Mouse (Mus musculus): ENCODE data around the gene Pald1. TPM values are rescaled to one million over a fixed set of nuclear protein-coding genes. Genes with fewer than 3 reads are reported as not detected.

Pald1 gene
- polyA plus RNA-seq, 1 experiment from 2014 or later = 19.6 TPM

- Histone ChIP-seq H3K4me2 (ENCODE audit: low read length) (no peak overlapping the region), H3K36me3 (ENCODE audit: control insufficient read depth, insufficient read depth, low read length) (no peaks in the 10 kb centered on the region), H3K27me3 (replicated peaks; ENCODE audit: control insufficient read depth, insufficient read depth, low read length) (peaks cover 44% of the 10 kb centered on the region), H3K9ac (ENCODE audit: low read length) (no peak overlapping the region), H3K4me1 (replicated peaks; ENCODE audit: control insufficient read depth, insufficient read depth, low read length) (peaks cover 9% of the 10 kb centered on the region; the same call in 1 of the 2 replicates), H3K4me3 (ENCODE audit: low read depth, low read length) (no peak overlapping the region), H3K27ac (ENCODE audit: low read depth) (no peak overlapping the region), H3K9me3 (ENCODE audit: control insufficient read depth, low read length) (no peaks in the 10 kb centered on the region)
- ATAC-seq (replicated peaks; ENCODE audit: low FRiP score, low TSS enrichment, low read depth) = no peak
- WGBS = 69% methylated on average over 3 of the region's 3 CpGs
- DNase-seq (ENCODE audit: low spot score) = no peak
Observed at GRCm38 (mm10) chr10:61415240-61415639, 31.9 kb upstream of the Pald1 start.

- H3K9me3 ChIP-seq (ENCODE audit: control insufficient read depth, low read length) = no peaks in the 10 kb centered on the region
- 18% methylated on average over 21 of the region's 21 CpGs for WGBS
- ATAC-seq (replicated peaks; ENCODE audit: low FRiP score, low TSS enrichment, low read depth) (no peak), DNase-seq (ENCODE audit: low spot score) (no peak)
- no peak overlapping the region for H3K27ac ChIP-seq (ENCODE audit: low read depth)
- H3K4me3 ChIP-seq (ENCODE audit: low read depth, low read length) = no peak overlapping the region
- no peak overlapping the region for H3K9ac ChIP-seq (ENCODE audit: low read length)
- H3K4me2 ChIP-seq (ENCODE audit: low read length) = no peak overlapping the region
- H3K4me1 ChIP-seq (replicated peaks; ENCODE audit: control insufficient read depth, insufficient read depth, low read length) = 0 out of 2 replicates have a peak, but pooled peaks cover 4% of the 10 kb centered on the region
- H3K36me3 ChIP-seq (ENCODE audit: control insufficient read depth, insufficient read depth, low read length) = no peaks in the 10 kb centered on the region
- H3K27me3 ChIP-seq (replicated peaks; ENCODE audit: control insufficient read depth, insufficient read depth, low read length) = peaks cover 23% of the 10 kb centered on the region
Observed at GRCm38 (mm10) chr10:61412910-61413625, 29.7 kb upstream of the Pald1 start.

- no peak for ATAC-seq (replicated peaks; ENCODE audit: low FRiP score, low TSS enrichment, low read depth)
- DNase-seq (ENCODE audit: low spot score) = no peak
- Histone ChIP-seq H3K27me3 (replicated peaks; ENCODE audit: control insufficient read depth, insufficient read depth, low read length) (peaks cover 2% of the 10 kb centered on the region; the same call in 1 of the 2 replicates), H3K9me3 (ENCODE audit: control insufficient read depth, low read length) (no peaks in the 10 kb centered on the region), H3K27ac (ENCODE audit: low read depth) (no peak overlapping the region), H3K36me3 (ENCODE audit: control insufficient read depth, insufficient read depth, low read length) (no peaks in the 10 kb centered on the region), H3K4me3 (ENCODE audit: low read depth, low read length) (no peak overlapping the region), H3K9ac (ENCODE audit: low read length) (no peak overlapping the region), H3K4me1 (replicated peaks; ENCODE audit: control insufficient read depth, insufficient read depth, low read length) (0 out of 2 replicates have a peak, but pooled peaks cover 4% of the 10 kb centered on the region), H3K4me2 (ENCODE audit: low read length) (no peak overlapping the region)
- WGBS = 30% methylated on average over 9 of the region's 9 CpGs
Observed at GRCm38 (mm10) chr10:61410193-61410592, 26.9 kb upstream of the Pald1 start.

- Histone ChIP-seq H3K27me3 (replicated peaks; ENCODE audit: control insufficient read depth, insufficient read depth, low read length) (peaks cover 2% of the 10 kb centered on the region; the same call in 1 of the 2 replicates), H3K9ac (ENCODE audit: low read length) (no peak overlapping the region), H3K4me1 (replicated peaks; ENCODE audit: control insufficient read depth, insufficient read depth, low read length) (0 out of 2 replicates have a peak, but pooled peaks cover 4% of the 10 kb centered on the region), H3K4me2 (ENCODE audit: low read length) (no peak overlapping the region), H3K9me3 (ENCODE audit: control insufficient read depth, low read length) (no peaks in the 10 kb centered on the region), H3K27ac (ENCODE audit: low read depth) (no peak overlapping the region), H3K4me3 (ENCODE audit: low read depth, low read length) (no peak overlapping the region), H3K36me3 (ENCODE audit: control insufficient read depth, insufficient read depth, low read length) (no peaks in the 10 kb centered on the region)
- no peak for ATAC-seq (replicated peaks; ENCODE audit: low FRiP score, low TSS enrichment, low read depth)
- WGBS = 4% methylated on average over 4 of the region's 4 CpGs
- no peak for DNase-seq (ENCODE audit: low spot score)
Observed at GRCm38 (mm10) chr10:61409776-61410175, 26.4 kb upstream of the Pald1 start.

- ATAC-seq (replicated peaks; ENCODE audit: low FRiP score, low TSS enrichment, low read depth) = no peak
- H3K4me2 ChIP-seq (ENCODE audit: low read length) = no peak overlapping the region
- 10% methylated on average over 10 of the region's 10 CpGs for WGBS
Observed at GRCm38 (mm10) chr10:61405958-61406357, 22.6 kb upstream of the Pald1 start.

GRCm38 (mm10) chr10:61402911-61403310 lies 19.6 kb upstream of the Pald1 start:
- H3K4me2 ChIP-seq (ENCODE audit: low read length) = no peak overlapping the region
- H3K4me1 ChIP-seq (replicated peaks; ENCODE audit: control insufficient read depth, insufficient read depth, low read length) = no peaks in the 10 kb centered on the region
- H3K27me3 ChIP-seq (replicated peaks; ENCODE audit: control insufficient read depth, insufficient read depth, low read length) = peaks cover 2% of the 10 kb centered on the region; the same call in 1 of the 2 replicates
- no peaks in the 10 kb centered on the region for H3K9me3 ChIP-seq (ENCODE audit: control insufficient read depth, low read length)
- DNase-seq (ENCODE audit: low spot score) = no peak
- no peak overlapping the region for H3K27ac ChIP-seq (ENCODE audit: low read depth)
- H3K36me3 ChIP-seq (ENCODE audit: control insufficient read depth, insufficient read depth, low read length) = no peaks in the 10 kb centered on the region
- no peak for ATAC-seq (replicated peaks; ENCODE audit: low FRiP score, low TSS enrichment, low read depth)
- WGBS = 91% methylated on average over 2 of the region's 2 CpGs
- H3K4me3 ChIP-seq (ENCODE audit: low read depth, low read length) = no peak overlapping the region
- H3K9ac ChIP-seq (ENCODE audit: low read length) = no peak overlapping the region

More at GRCm38 (mm10) chr10:61405958-61406357, 22.6 kb upstream of the Pald1 start:
- Histone ChIP-seq H3K4me1 (replicated peaks; ENCODE audit: control insufficient read depth, insufficient read depth, low read length) (no peaks in the 10 kb centered on the region), H3K9me3 (ENCODE audit: control insufficient read depth, low read length) (no peaks in the 10 kb centered on the region), H3K9ac (ENCODE audit: low read length) (no peak overlapping the region), H3K27ac (ENCODE audit: low read depth) (no peak overlapping the region), H3K36me3 (ENCODE audit: control insufficient read depth, insufficient read depth, low read length) (no peaks in the 10 kb centered on the region), H3K4me3 (ENCODE audit: low read depth, low read length) (no peak overlapping the region), H3K27me3 (replicated peaks; ENCODE audit: control insufficient read depth, insufficient read depth, low read length) (peaks cover 2% of the 10 kb centered on the region; the same call in 1 of the 2 replicates)
- no peak for DNase-seq (ENCODE audit: low spot score)

- no peaks in the 10 kb centered on the region for H3K4me1 ChIP-seq (replicated peaks; ENCODE audit: control insufficient read depth, insufficient read depth, low read length)
- no peaks in the 10 kb centered on the region for H3K9me3 ChIP-seq (ENCODE audit: control insufficient read depth, low read length)
- H3K36me3 ChIP-seq (ENCODE audit: control insufficient read depth, insufficient read depth, low read length) = no peaks in the 10 kb centered on the region
- H3K4me3 ChIP-seq (ENCODE audit: low read depth, low read length) = no peak overlapping the region
- no peak overlapping the region for H3K9ac ChIP-seq (ENCODE audit: low read length)
- no peak for ATAC-seq (replicated peaks; ENCODE audit: low FRiP score, low TSS enrichment, low read depth)
- no peak overlapping the region for H3K4me2 ChIP-seq (ENCODE audit: low read length)
- H3K27me3 ChIP-seq (replicated peaks; ENCODE audit: control insufficient read depth, insufficient read depth, low read length) = peaks cover 2% of the 10 kb centered on the region; the same call in 1 of the 2 replicates
- DNase-seq (ENCODE audit: low spot score) = no peak
- H3K27ac ChIP-seq (ENCODE audit: low read depth) = no peak overlapping the region
- 74% methylated on average over 5 of the region's 5 CpGs for WGBS
Observed at GRCm38 (mm10) chr10:61402480-61402879, 19.1 kb upstream of the Pald1 start.

- Histone ChIP-seq H3K36me3 (ENCODE audit: control insufficient read depth, insufficient read depth, low read length) (no peaks in the 10 kb centered on the region), H3K4me3 (ENCODE audit: low read depth, low read length) (no peak overlapping the region), H3K27me3 (replicated peaks; ENCODE audit: control insufficient read depth, insufficient read depth, low read length) (0 out of 2 replicates have a peak, but pooled peaks cover under 1% of the 10 kb centered on the region), H3K4me2 (ENCODE audit: low read length) (no peak overlapping the region), H3K4me1 (replicated peaks; ENCODE audit: control insufficient read depth, insufficient read depth, low read length) (no peaks in the 10 kb centered on the region), H3K9me3 (ENCODE audit: control insufficient read depth, low read length) (no peaks in the 10 kb centered on the region), H3K9ac (ENCODE audit: low read length) (no peak overlapping the region), H3K27ac (ENCODE audit: low read depth) (no peak overlapping the region)
- no peak for DNase-seq (ENCODE audit: low spot score)
- 92% methylated on average over 5 of the region's 5 CpGs for WGBS
- no peak for ATAC-seq (replicated peaks; ENCODE audit: low FRiP score, low TSS enrichment, low read depth)
Observed at GRCm38 (mm10) chr10:61400407-61400806, 17.1 kb upstream of the Pald1 start.
